Mouse (Mus musculus) granulocyte monocyte progenitor cell, adult 5-6 weeks (primary cell): ENCODE measurements around the gene Adora2b. TPM values are rescaled to one million over a fixed set of nuclear protein-coding genes. Genes with fewer than 3 reads are reported as not detected.

Experiments used
- ATAC-seq: replicated peaks from 2 replicates; pipeline ENCODE4 v1.8.0; 2016; ENCODE audit warnings: mild to moderate bottlenecking, moderate TSS enrichment, inconsistent platforms; ENCODE audit not compliant: poor library complexity, severe bottlenecking
- total RNA-seq, 2 experiments: library from RNA; stranded (forward) in 1 of 2; stranded (reverse) in 1 of 2; fragments of 200-712, 200-1000 nt in 1 of 2; fragments of >200 nt in 1 of 2; fragmentation: Nextera tagmentation in 1 of 2; gene quantifications; 2 replicates each; pipeline ENCODE4 v1.2.3; 2014 to 2017

Gene Adora2b
- total RNA-seq (2014; fragmentation: Nextera tagmentation) (0.79 and 1.0 TPM in 2 replicates), total RNA-seq (2017) (0.26 and 0.46 TPM in 2 replicates)

- peak; percentile 38 for ATAC-seq
Observed at GRCm38 (mm10) chr11:62248401-62249244, at the start of gene Adora2b. Gene Adora2b (plus strand): TSS chr11:62248984.

DNA sequence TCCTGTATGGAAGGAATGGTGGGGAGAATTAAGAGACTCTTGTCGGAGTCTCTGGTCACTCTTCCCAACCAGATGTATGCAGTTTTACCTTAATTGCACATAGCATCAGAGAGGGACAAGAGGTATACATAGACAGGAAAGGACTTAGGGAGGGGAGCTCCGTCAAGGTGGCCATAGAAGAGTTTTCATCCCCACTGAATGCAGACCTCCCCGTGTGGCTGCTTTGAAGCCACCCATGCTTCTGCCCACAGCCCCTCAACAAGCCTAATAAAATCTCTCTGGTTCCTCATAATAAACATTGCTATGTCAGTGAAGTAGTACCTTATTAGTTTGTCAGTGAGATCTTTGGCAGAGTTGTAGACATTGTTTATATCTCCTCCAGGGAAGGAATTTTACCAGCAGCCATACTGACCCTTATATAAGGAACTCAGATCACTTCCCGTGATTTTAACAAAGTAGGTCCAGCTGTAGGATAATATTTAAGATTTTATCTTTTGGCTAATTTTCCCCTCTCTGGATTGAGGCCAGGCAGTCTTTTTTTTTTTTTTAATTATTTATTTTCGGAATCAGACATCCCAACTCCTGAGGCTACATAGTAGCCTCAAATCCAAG is 47.8 kb upstream of the Adora2b start:
- ATAC-seq, result no peak

- no peak; the same call in 1 of the 2 replicates for ATAC-seq
Observed at GRCm38 (mm10) chr11:62202645-62203044, 46.1 kb upstream of the Adora2b start.

DNA sequence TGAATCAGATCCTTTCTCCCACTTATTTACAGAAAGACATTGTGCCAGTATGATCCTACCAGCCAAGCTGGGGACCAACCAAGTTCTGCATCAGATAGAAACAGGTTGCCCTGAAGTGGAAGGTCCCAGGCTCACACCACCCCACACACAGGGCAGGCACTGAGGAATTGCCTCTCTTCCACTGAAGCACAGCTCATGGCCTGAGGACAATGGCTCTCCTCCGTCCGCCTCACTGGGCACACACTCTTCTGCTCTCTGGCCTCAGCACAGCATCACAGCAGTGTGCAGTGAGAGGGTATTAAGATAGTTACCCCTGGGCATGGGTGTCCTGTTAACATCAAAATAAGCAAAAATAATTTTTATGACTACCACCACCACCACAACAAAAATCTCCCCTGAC is 39.7 kb upstream of the Adora2b start:
- ATAC-seq, result no peak

GRCm38 (mm10) chr11:62209891-62210290 is 38.9 kb upstream of the Adora2b start:
- ATAC-seq, result no peak

- no peak for ATAC-seq
Observed at GRCm38 (mm10) chr11:62213384-62213989, 35.3 kb upstream of the Adora2b start.

- no peak for ATAC-seq
Observed at GRCm38 (mm10) chr11:62215107-62215506, 33.7 kb upstream of the Adora2b start.

GRCm38 (mm10) chr11:62217751-62218150 is 31.0 kb upstream of the Adora2b start:
- ATAC-seq, result peak; percentile 26; the same call in 1 of the 2 replicates

- peak; percentile 34 for ATAC-seq
Observed at GRCm38 (mm10) chr11:62220756-62221510, 27.9 kb upstream of the Adora2b start.

DNA sequence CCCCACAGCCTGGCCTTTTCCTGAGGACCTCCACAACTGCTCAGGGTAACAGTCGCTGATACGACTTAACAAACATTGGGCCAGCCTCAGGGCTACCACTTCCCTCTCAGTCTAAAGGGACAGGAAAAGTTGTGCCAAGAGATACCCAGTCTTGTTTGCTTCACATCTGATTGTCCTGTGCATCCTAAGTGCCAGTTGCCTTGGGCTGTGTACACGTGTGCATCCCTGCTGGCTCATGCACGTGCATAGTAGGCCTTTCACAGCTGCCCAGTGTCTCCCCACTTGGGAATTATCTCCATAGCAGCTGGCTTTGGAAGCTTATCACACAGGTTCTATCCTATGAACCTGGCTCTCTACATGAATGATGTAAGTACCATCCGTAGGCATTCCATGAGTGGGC is 25.4 kb upstream of the Adora2b start:
- ATAC-seq, result peak; percentile 18

DNA sequence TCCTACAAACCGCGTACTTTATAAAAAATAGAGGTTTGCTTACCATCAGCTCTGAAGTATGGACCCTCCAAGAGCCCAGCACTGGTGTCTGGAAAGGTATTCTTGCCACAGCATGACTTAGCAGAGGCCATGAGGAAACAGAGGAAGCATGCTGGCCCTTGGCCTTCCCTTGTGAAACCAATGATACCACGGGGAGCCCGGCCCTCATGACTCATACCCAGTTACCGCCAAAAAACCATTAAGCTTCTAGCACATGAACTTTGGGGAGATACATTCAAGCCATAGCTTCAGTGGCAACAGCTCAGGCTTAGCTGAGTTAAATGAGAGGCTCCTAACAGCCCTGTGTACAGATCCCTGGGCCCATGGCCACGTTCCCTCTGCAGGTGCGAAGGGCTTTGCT is 24.8 kb upstream of the Adora2b start:
- peak; percentile 95 for ATAC-seq

- ATAC-seq, result no peak
Observed at GRCm38 (mm10) chr11:62224797-62225196, 24.0 kb upstream of the Adora2b start.

DNA sequence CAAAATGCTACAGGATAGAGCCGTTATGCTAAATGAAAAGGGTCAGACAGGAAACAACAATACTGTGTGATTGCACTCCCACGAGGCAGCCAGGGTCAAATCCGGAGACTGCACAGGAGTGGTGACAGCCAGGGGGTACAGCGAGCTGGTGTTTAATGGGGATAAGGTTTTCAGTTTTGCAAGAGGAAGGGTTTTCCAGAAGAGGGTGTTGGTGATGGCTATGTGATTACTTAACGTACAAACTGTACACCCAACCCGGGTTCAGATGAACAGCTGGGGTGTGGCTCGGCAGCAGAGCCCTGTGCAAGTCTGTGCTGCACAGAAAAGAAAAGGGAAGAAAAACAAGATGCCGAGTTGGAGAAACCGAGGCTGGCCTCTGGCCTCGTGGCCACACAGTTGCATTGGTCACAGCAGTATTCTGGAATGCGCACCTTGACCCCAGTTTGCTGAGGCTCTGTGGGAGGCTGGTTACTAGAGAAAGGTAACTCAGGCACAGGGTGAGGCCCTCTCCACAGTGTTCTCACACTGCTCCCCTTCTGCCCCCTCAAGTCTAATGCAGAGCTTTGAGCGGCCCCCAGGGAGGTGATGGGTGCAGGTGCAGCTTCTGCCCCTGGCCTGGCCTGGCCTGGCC is 8.0 kb upstream of the Adora2b start:
- peak; percentile 71 for ATAC-seq

- ATAC-seq, result no peak
Observed at GRCm38 (mm10) chr11:62243871-62244270, 4.9 kb upstream of the Adora2b start.

DNA sequence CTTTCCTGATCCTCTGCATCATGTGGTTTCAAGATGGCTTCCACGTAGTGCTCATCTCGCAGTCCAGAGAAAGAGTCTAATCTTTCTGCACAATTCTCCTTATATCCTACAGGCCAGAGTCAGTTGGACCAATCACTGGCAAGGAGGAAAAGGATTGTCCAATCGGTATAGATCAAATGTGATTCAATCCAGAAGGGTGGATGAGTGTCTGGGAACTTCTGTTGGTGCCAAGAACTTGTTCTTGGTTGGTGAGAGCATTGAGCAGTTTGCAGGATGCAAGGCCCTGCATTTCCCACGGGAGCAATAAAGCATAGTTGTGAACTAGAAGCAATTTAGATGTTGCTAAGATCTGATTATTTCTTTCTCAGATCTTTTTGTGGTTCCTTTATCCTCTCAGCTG is 4.3 kb upstream of the Adora2b start:
- no peak for ATAC-seq

GRCm38 (mm10) chr11:62247759-62248400 is 904 bp upstream of the Adora2b start:
- ATAC-seq, result no peak

DNA sequence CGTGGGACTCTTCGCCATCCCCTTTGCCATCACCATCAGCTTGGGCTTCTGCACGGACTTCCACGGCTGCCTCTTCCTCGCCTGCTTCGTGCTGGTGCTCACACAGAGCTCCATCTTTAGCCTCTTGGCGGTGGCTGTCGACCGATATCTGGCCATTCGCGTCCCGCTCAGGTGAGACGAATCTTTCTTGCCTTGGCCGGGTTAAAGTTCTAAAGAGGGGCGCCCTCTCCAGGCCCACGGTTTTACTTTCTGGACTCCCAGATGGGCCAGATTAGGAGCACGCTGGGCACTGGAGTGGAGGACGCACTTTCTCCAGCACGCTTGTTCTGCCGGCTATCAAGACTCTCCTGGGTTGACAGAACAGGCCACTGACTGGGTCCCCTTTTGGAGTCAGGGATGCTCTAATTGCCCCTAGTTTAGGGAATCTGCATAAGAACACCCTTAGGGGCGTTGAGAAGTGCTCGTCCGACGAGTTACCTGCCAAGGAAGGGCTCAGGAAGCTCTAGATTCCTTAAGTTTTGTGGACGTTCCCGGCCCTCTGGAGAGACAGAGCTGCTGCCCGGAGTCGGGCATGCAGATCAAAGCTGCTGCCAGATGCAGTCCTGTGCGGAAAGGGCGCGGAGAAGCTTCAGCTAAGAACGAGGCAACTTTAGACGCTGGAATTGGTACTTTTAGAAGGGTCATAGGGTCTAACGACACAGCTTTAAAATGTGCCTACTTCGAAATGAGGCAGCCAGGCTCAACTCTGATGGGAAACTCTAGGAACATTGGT is 668 bp downstream of the Adora2b start:
- no peak for ATAC-seq

DNA sequence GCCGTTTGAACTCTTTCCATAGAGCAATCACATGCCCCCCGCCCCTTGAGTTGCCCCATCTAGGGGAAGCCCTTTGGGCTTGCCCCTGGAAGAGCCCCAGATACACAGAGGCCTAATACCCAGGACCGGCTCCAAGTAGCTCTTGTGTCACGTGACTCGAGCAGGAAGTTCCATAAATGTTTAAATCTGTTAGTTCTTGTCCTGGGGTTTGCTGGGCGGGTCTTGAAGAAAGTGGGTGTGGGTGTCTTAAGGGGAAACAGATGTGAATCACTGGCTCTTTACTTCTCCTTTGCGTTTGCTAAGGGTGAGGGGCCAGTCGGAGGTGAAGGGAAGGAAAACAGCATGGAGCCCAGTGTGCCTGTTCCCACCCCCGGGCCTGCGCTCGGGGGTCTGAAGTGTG is 2.3 kb downstream of the Adora2b start:
- ATAC-seq, result peak; percentile 74

GRCm38 (mm10) chr11:62253380-62253779 is 4.6 kb downstream of the Adora2b start:
- no peak for ATAC-seq
